Mouse (Mus musculus) megakaryocyte, embryonic 14.5 days (primary cell): ENCODE results near the gene Rapgef4.

Experiments used
- FLI1 ChIP-seq: IDR thresholded peaks from 2 replicates; pipeline ENCODE4 v1.6.1; 2012; ENCODE audit warnings: low read length, inconsistent platforms, mixed read lengths
- GATA1 ChIP-seq: IDR thresholded peaks from 3 replicates; pipeline ENCODE4 v1.6.1; 2012; ENCODE audit warnings: mixed read lengths, low read length, inconsistent platforms, borderline replicate concordance

DNA sequence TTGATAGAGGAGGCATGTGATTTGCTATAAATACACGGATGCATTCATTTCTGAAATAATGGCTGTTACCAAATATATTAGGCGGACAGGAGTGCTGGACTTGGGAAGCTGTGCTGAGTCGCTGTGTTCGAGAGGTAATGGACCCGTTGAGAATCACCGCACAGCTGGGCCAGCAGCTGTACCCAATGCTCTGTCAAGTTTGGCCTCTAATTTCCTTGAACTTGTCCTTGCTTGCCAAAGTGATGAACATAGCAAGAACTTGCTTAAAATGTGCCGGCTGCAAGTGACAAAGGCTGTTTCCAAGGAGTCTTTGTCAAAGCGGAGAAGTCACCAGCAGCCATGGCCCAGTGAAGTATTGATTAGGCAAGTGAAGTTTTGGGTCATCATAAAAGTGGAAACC is 113.0 kb downstream of the Rapgef4 start:
- TF ChIP-seq FLI1 (no peak), GATA1 (no peak)
